Mouse (Mus musculus) cerebellum, adult (tissue): ENCODE data around the gene Cic.

ENCODE experiments used
- ATAC-seq: cut with Nextera tagmentation; 2 replicates; pipeline ENCODE4 v1.9.2; 2017; ENCODE audit warnings: mild to moderate bottlenecking, moderate library complexity, mixed read lengths; ENCODE audit not compliant: insufficient number of reproducible peaks, low FRiP score, low TSS enrichment

Cic gene

GRCm38 (mm10) chr7:25333596-25334307 lies 66.2 kb downstream of the Cic start:
- no peak; the same call in 1 of the 2 replicates for ATAC-seq

- ATAC-seq, result no peak
Observed at GRCm38 (mm10) chr7:25334472-25334871, 67.0 kb downstream of the Cic start.

DNA sequence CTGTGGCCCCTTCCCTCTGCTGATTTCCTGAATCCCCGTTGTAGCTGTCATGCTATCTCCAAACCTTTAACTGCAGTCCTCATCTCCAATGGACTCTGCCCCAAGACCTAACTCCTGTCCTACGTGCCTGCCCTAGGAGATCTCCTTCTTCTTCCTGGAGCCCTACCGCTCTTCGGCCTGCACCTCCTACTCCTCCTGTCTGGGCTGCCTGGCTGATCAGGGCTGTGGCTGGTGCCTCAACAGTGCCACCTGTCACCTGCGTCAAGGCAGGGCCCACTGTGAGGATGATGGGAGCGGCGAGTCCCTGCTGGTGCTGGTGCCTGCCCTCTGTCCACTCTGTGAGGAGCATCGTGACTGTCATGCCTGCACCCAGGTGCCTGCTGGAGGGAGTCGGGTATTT lies 71.8 kb downstream of the Cic start:
- no peak for ATAC-seq

DNA sequence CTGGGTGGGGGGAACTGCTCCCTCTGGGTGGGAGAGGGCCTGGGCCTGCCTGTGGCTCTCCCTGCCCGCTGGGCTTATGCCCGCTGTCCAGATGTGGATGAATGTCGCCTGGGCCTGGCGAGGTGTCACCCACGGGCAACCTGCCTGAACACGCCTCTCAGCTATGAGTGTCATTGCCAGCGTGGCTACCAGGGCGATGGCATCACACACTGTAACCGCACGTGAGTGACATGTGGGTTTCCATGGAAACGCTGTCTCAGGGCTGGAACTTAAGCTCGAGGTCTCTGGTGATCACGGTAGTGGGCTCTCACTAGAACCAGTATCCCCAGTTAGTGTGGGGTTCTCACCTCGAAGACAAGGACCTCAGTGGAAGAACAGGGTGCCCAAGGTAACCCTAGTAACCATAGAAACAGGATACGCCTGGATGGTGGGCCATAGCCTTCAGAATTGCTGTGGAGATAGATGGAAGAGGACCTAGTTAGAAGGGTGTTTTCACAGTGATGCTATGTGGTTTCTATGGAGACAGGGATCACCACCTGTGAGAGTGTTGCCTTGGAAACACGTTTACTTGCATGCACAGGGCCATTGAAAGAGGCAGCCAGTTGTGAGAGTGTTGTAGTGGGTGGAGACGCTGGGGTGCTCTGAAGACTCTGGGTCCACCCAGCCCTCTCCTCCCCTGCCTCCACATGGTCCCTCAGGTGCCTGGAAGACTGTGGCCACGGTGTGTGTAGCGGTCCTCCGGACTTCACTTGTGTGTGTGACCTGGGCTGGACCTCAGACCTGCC lies 73.7 kb downstream of the Cic start:
- ATAC-seq, result no peak
